In genomic region chr14:8585031-8585430, GRCm38 (mm10) we compare ENCODE assay signal across 17 mouse cellular contexts.
"Had no signal": no experiment of that assay in that cellular context is flagged by ENCODE, and none has a peak within 500 bp of the region (broad histone marks: within the 10 kb centered on the region; RNA-seq: fewer than 3 reads in every experiment).

No protein-coding gene starts in this region.

- DNase-seq: left cerebral cortex, postnatal 4 days; liver; liver, embryonic 13.5 days; liver, postnatal 0 days; lung, adult 18-20 months; lung, adult 2 months; lung, embryonic 14.5 days; lung, postnatal 10 days; lung, postnatal 14 days; lung, postnatal 36 days; lung, postnatal 4 days; midbrain, embryonic 14.5 days had no signal

- ATAC-seq: liver, embryonic 12.5 days; liver, postnatal 0 days; lung, postnatal 0 days; midbrain, embryonic 13.5 days; midbrain, embryonic 15.5 days; midbrain, embryonic 16.5 days had no signal
